26 mouse cellular contexts compared by ENCODE assay signal in genomic region chr13:101237035-101237434, GRCm38 (mm10).
DNase-seq lines count a peak whose midpoint lies in the region; ATAC-seq and TF ChIP-seq lines count a peak whose summit lies in the region.
"Had no signal": no experiment of that assay in that cellular context is flagged by ENCODE, and none has a peak within 500 bp of the region (broad histone marks: within the 10 kb centered on the region; RNA-seq: fewer than 3 reads in every experiment).

No protein-coding gene starts in this region.

- H3K4me1 ChIP-seq in embryonic facial prominence, embryonic 14.5 days (ENCODE audit: control insufficient read depth, insufficient read depth, low read length): peaks cover 14% of the 10 kb centered on the region
- peaks cover 11% of the 10 kb centered on the region for H3K4me1 ChIP-seq in embryonic facial prominence, embryonic 10.5 days
- H3K4me1 ChIP-seq in hindbrain, embryonic 10.5 days (replicated peaks): peaks cover 51% of the 10 kb centered on the region
- H3K4me1 ChIP-seq in hindbrain, embryonic 13.5 days (replicated peaks): peaks cover 33% of the 10 kb centered on the region

- intact Hi-C loops in left cerebral cortex, adult 2 months (cut with DNase I): loop anchor here (5.0 kb wide), 2 partner anchors 250 to 305 kb away; no protein-coding TSS in a partner anchor

- H3K4me3 ChIP-seq in embryonic facial prominence, embryonic 14.5 days (ENCODE audit: low read depth, low read length): no peak overlapping the region
- H3K4me3 ChIP-seq in embryonic facial prominence, embryonic 10.5 days: no peak overlapping the region
- no peak overlapping the region for H3K4me3 ChIP-seq in hindbrain, embryonic 10.5 days
- H3K4me3 ChIP-seq in hindbrain, embryonic 13.5 days: no peak overlapping the region
- H3K4me3 ChIP-seq in left cerebral cortex, adult 2 months: no peak overlapping the region
- H3K4me3 ChIP-seq: erythroblast, embryonic 14.5 days; forebrain, embryonic 12.5 days; forebrain, embryonic 15.5 days; gastrocnemius, adult 2 months; heart, embryonic 13.5 days; intestine, embryonic 15.5 days had no signal

- no peak overlapping the region for H3K9ac ChIP-seq in embryonic facial prominence, embryonic 14.5 days (ENCODE audit: low read depth, low read length)
- no peak overlapping the region for H3K9ac ChIP-seq in hindbrain, embryonic 13.5 days
- H3K9ac ChIP-seq: forebrain, embryonic 12.5 days; forebrain, embryonic 15.5 days; heart, embryonic 13.5 days; hindbrain, embryonic 14.5 days; intestine, embryonic 15.5 days had no signal

- peak; percentile 51 for DNase-seq in embryonic facial prominence, embryonic 14.5 days (ENCODE audit: low spot score)
- DNase-seq in embryonic facial prominence, embryonic 10.5 days (ENCODE audit: low spot score): no peak
- DNase-seq in hindbrain, embryonic 10.5 days (ENCODE audit: low spot score): no peak
- no peak for DNase-seq in left cerebral cortex, adult 2 months (ENCODE audit: extremely low spot score in 1 of 2, low spot score in 2 of 2)
- DNase-seq in left cerebral cortex, adult 8-10 months (ENCODE audit: low spot score in 2 of 2): no peak
- DNase-seq: adrenal gland, adult 8-10 months; adrenal gland, postnatal 25 days; cerebellum, adult 11-12 months; cerebellum, adult 8-10 months; cerebellum, postnatal 10 days; cerebellum, postnatal 36 days; embryo, embryonic 11 days; gastrocnemius, adult 2 months; gastrocnemius, postnatal 14 days; heart, adult 18-20 months; heart, postnatal 14 days; heart, postnatal 4 days; kidney, adult 18-20 months had no signal

- WGBS in embryonic facial prominence, embryonic 14.5 days: 63% methylated on average over 10 of the region's 10 CpGs
- WGBS in embryonic facial prominence, embryonic 10.5 days: 80% methylated on average over 10 of the region's 10 CpGs
- 74% methylated on average over 10 of the region's 10 CpGs for WGBS in hindbrain, embryonic 10.5 days
- 66% methylated on average over 10 of the region's 10 CpGs for WGBS in hindbrain, embryonic 13.5 days

- no peaks in the 10 kb centered on the region for H3K36me3 ChIP-seq in embryonic facial prominence, embryonic 14.5 days (ENCODE audit: control insufficient read depth, insufficient read depth, low read length)
- H3K36me3 ChIP-seq in embryonic facial prominence, embryonic 10.5 days (replicated peaks): no peaks in the 10 kb centered on the region
- no peaks in the 10 kb centered on the region for H3K36me3 ChIP-seq in hindbrain, embryonic 10.5 days
- no peaks in the 10 kb centered on the region for H3K36me3 ChIP-seq in hindbrain, embryonic 13.5 days
- H3K36me3 ChIP-seq: forebrain, embryonic 12.5 days; forebrain, embryonic 15.5 days; heart, embryonic 13.5 days; intestine, embryonic 15.5 days had no signal

- 0 out of 2 replicates have a peak overlapping the region, but pooled peaks have one; percentile 15 for H3K27ac ChIP-seq in embryonic facial prominence, embryonic 14.5 days (replicated peaks; ENCODE audit: low read depth, low read length)
- H3K27ac ChIP-seq in embryonic facial prominence, embryonic 10.5 days (replicated peaks): no peak overlapping the region
- H3K27ac ChIP-seq in hindbrain, embryonic 10.5 days: peak overlapping the region; percentile 69
- H3K27ac ChIP-seq in hindbrain, embryonic 13.5 days: no peak overlapping the region
- H3K27ac ChIP-seq in left cerebral cortex, adult 2 months: peak overlapping the region; percentile 87
- H3K27ac ChIP-seq: forebrain, embryonic 12.5 days; forebrain, embryonic 15.5 days; gastrocnemius, adult 2 months; heart, embryonic 13.5 days; hindbrain, embryonic 14.5 days; intestine, embryonic 15.5 days had no signal

- no peaks in the 10 kb centered on the region for H3K9me3 ChIP-seq in embryonic facial prominence, embryonic 14.5 days (ENCODE audit: control insufficient read depth, low read length)
- no peaks in the 10 kb centered on the region for H3K9me3 ChIP-seq in embryonic facial prominence, embryonic 10.5 days
- H3K9me3 ChIP-seq in hindbrain, embryonic 10.5 days: no peaks in the 10 kb centered on the region
- no peaks in the 10 kb centered on the region for H3K9me3 ChIP-seq in hindbrain, embryonic 13.5 days
- H3K9me3 ChIP-seq: forebrain, embryonic 12.5 days; forebrain, embryonic 15.5 days; heart, embryonic 13.5 days; intestine, embryonic 15.5 days had no signal

- TF ChIP-seq CTCF in left cerebral cortex, adult 2 months (IDR thresholded peaks at IDR 0.05): no peak

- no peaks in the 10 kb centered on the region for H3K27me3 ChIP-seq in embryonic facial prominence, embryonic 14.5 days (replicated peaks; ENCODE audit: control insufficient read depth, insufficient read depth, low read length)
- peaks cover 3% of the 10 kb centered on the region; the same call in 1 of the 2 replicates for H3K27me3 ChIP-seq in embryonic facial prominence, embryonic 10.5 days (replicated peaks; ENCODE audit: low read depth, poor library complexity, severe bottlenecking)
- H3K27me3 ChIP-seq in hindbrain, embryonic 10.5 days (ENCODE audit: insufficient read depth, poor library complexity, severe bottlenecking): no peaks in the 10 kb centered on the region
- no peaks in the 10 kb centered on the region for H3K27me3 ChIP-seq in hindbrain, embryonic 13.5 days
- H3K27me3 ChIP-seq: forebrain, embryonic 12.5 days; forebrain, embryonic 15.5 days; heart, embryonic 13.5 days; intestine, embryonic 15.5 days had no signal

- no peak for ATAC-seq in embryonic facial prominence, embryonic 14.5 days (ENCODE audit: low read depth)
- ATAC-seq in hindbrain, embryonic 13.5 days (ENCODE audit: low FRiP score): no peak
- ATAC-seq: activated CD4-positive, CD25-positive, alpha-beta regulatory T cell, adult 4 months; forebrain, embryonic 15.5 days; intestine, embryonic 15.5 days had no signal

- peak overlapping the region; percentile 18; the same call in 1 of the 2 replicates for H3K4me2 ChIP-seq in embryonic facial prominence, embryonic 14.5 days (ENCODE audit: low read depth, low read length)
- H3K4me2 ChIP-seq in hindbrain, embryonic 13.5 days: no peak overlapping the region
- H3K4me2 ChIP-seq: forebrain, embryonic 12.5 days; forebrain, embryonic 15.5 days; heart, embryonic 13.5 days; hindbrain, embryonic 14.5 days; intestine, embryonic 15.5 days had no signal

Comparison
In these comparisons a context has a peak if more than half of its experiments do, and no peak if none do; other contexts are left out.
1. H3K27ac ChIP-seq: peak in embryonic facial prominence, embryonic 14.5 days (single experiment), hindbrain, embryonic 10.5 days (single experiment) and left cerebral cortex, adult 2 months (single experiment); none in embryonic facial prominence, embryonic 10.5 days (single experiment) and hindbrain, embryonic 13.5 days (single experiment).